Mouse (Mus musculus): ENCODE results near the gene Gsg1. TPM values are rescaled to one million over a fixed set of nuclear protein-coding genes. Genes with fewer than 3 reads are reported as not detected.

Gsg1 gene
- polyA plus RNA-seq, 1 experiment: not detected

DNA sequence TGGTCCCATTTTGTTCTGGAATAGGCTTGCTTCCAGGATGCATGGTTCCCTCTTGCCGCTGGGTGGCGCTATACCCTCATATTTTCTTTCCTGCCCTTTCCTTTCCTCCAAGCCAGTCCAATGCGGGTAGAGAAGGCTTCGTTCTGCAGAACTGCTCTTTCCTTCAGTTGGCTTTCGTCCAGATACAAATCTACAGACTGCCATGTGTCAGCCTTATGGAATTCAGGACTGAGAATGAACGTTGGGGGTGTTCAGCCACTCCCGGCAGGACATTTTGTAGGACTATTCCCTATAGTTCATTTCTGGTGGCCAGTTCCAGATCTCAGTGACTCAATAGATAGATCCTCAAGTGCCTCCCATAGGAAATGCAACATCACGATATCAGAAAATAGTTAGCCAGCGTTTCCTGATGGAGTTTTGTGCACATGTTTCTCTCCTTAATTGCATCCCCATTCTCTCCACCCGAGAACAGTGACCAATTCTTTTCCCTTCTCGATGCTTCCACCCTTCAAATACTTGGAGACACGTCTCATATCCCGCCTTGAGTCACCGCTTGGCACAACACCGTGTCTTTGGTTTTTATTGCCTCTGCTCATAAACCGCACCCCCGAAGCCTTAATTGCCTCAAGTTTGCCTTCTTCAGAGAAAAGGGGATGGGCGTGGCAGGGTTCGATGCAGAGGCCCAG lies 4.2 kb downstream of the Gsg1 start:
- Histone ChIP-seq H3K9me3 (ENCODE audit: control insufficient read depth, low read length) (no peaks in the 10 kb centered on the region), H3K36me3 (ENCODE audit: control insufficient read depth) (no peaks in the 10 kb centered on the region), H3K4me1 (ENCODE audit: control insufficient read depth) (peaks cover 3% of the 10 kb centered on the region), H3K27me3 (ENCODE audit: control insufficient read depth) (peaks cover 42% of the 10 kb centered on the region), H3K4me3 (replicated peaks) (no peak overlapping the region)
- no peak for TF ChIP-seq TAL1 (IDR thresholded peaks at IDR 0.05; ENCODE audit: low read length)
- no peak for TF ChIP-seq GATA1 (IDR thresholded peaks at IDR 0.05; ENCODE audit: low read length)

DNA sequence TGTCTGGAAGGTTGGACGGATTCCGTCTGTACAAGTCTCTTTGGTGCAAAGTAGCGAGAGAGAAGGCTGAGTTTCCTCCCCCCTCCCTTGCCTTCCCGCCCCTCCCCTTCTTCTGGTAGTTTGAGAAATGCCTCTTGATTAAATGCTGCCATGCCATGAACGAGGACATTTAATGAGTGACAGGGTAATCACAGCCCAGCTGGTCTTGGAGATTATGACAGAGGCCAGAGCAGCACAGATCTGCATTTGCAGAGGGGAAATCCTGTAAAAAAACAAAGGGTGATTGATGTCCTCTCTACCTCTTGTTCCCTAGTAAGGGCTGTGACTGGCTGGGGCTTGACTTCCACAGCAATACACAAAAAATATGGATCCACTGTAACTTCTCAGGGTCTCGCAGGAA lies 6.3 kb downstream of the Gsg1 start:
- H3K27me3 ChIP-seq (ENCODE audit: control insufficient read depth): peaks cover 40% of the 10 kb centered on the region
- no peaks in the 10 kb centered on the region for H3K36me3 ChIP-seq (ENCODE audit: control insufficient read depth)
- no peaks in the 10 kb centered on the region for H3K9me3 ChIP-seq (ENCODE audit: control insufficient read depth, low read length)
- no peak overlapping the region for H3K4me3 ChIP-seq (replicated peaks)
- TF ChIP-seq TAL1 (IDR thresholded peaks at IDR 0.05; ENCODE audit: low read length) (no peak), GATA1 (IDR thresholded peaks at IDR 0.05; ENCODE audit: low read length) (no peak)
- H3K4me1 ChIP-seq (ENCODE audit: control insufficient read depth): peaks cover 3% of the 10 kb centered on the region

DNA sequence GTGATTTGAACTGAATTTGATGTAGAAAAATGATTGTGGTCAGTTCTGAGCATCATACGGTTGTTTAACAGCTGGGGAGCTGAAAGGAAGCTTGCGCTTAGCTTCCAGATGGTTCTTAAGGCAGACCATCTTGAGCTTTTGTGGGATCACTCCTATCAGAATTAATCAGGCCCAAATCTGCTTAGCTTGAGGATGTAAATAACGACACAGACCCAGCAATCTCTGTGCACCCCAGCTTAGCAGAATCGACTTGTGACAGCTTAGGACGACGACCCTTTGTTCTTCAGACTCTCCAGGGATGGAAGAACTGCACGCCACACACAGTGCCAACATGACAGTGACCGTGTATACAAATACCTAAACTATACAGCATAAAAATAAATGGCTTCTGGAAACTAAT lies 8.6 kb downstream of the Gsg1 start:
- Histone ChIP-seq H3K36me3 (ENCODE audit: control insufficient read depth) (no peaks in the 10 kb centered on the region), H3K4me3 (replicated peaks) (no peak overlapping the region)
- TF ChIP-seq GATA1 (IDR thresholded peaks at IDR 0.05; ENCODE audit: low read length) (no peak), TAL1 (IDR thresholded peaks at IDR 0.05; ENCODE audit: low read length) (no peak)

DNA sequence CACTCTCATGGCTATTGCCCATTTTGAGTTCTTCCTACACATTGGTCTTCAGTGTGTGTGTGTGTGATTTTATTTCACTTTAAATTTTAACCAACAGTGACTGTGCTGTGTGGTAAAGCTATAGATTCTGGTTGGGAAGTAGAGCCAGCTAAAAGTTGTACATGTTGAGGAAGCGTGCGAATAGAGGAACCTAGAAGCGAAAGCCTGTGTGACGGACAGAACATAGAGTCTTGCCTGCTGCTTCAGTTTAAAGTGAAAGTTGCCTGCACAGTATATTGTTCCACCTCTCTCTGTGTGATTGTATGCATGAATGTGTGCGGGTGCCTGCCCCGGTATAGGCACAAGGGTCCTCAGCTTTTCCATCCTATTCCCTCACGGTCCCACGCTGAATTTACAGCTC lies 13.8 kb downstream of the Gsg1 start:
- TF ChIP-seq TAL1 (IDR thresholded peaks at IDR 0.05; ENCODE audit: low read length) (no peak), GATA1 (IDR thresholded peaks at IDR 0.05; ENCODE audit: low read length) (no peak)
- H3K4me3 ChIP-seq (replicated peaks): no peak overlapping the region
- H3K27me3 ChIP-seq (ENCODE audit: control insufficient read depth): peaks cover 4% of the 10 kb centered on the region; the same call in 1 of the 2 replicates
- H3K36me3 ChIP-seq (ENCODE audit: control insufficient read depth): peaks cover 28% of the 10 kb centered on the region
- no peaks in the 10 kb centered on the region for H3K9me3 ChIP-seq (ENCODE audit: control insufficient read depth, low read length)
- H3K4me1 ChIP-seq (ENCODE audit: control insufficient read depth): peaks cover 2% of the 10 kb centered on the region

More for the DNA sequence above, 8.6 kb downstream of the Gsg1 start:
- Histone ChIP-seq H3K9me3 (ENCODE audit: control insufficient read depth, low read length) (no peaks in the 10 kb centered on the region), H3K4me1 (ENCODE audit: control insufficient read depth) (no peaks in the 10 kb centered on the region; the same call in 1 of the 2 replicates), H3K27me3 (ENCODE audit: control insufficient read depth) (peaks cover 19% of the 10 kb centered on the region)

DNA sequence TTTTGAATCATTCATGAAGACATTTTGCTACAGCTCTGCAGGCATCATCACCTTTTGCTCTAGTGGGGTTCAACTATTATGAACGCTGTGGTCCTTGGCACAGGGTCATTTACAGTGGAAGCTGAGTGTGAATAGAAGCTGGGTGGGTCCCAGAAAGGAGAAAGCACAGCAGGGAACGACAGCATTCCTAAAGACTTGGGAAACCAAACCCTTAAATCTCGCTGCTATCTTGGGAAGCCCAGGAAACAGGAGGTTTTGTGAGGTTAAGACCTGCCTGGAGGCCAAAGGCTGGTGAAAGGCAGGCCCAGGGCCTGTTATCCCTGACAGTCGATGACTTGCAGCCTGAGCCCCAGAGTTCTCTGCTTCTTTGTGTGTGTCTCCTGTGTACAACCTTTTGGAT lies 15.9 kb downstream of the Gsg1 start:
- TF ChIP-seq TAL1 (IDR thresholded peaks at IDR 0.05; ENCODE audit: low read length): no peak
- no peak for TF ChIP-seq GATA1 (IDR thresholded peaks at IDR 0.05; ENCODE audit: low read length)
- Histone ChIP-seq H3K4me1 (ENCODE audit: control insufficient read depth) (peaks cover 2% of the 10 kb centered on the region), H3K4me3 (replicated peaks) (no peak overlapping the region), H3K27me3 (ENCODE audit: control insufficient read depth) (no peaks in the 10 kb centered on the region), H3K36me3 (ENCODE audit: control insufficient read depth) (peaks cover 49% of the 10 kb centered on the region), H3K9me3 (ENCODE audit: control insufficient read depth, low read length) (no peaks in the 10 kb centered on the region)

DNA sequence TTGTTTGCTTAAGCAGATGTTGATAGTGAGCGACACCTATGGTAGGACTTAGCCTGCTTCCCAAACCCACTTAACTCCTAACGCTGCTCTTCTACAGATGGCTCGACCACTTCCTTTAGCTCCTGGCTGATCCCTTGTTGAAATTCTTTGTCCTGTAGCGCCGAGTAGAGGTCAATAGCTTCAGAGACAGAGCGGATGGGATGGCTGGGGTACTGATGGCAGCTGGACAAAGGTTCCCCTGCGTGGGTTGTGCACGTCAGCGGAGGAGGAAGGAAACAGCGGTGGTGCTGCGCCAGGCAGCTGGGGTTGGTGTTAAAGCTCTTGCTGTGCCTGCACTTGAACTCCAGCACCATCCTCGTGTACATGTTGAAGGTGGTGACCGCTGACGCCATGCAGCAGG lies 16.8 kb downstream of the Gsg1 start:
- H3K9me3 ChIP-seq (ENCODE audit: control insufficient read depth, low read length): no peaks in the 10 kb centered on the region
- H3K36me3 ChIP-seq (ENCODE audit: control insufficient read depth): peaks cover 58% of the 10 kb centered on the region
- no peaks in the 10 kb centered on the region for H3K27me3 ChIP-seq (ENCODE audit: control insufficient read depth)
- no peak for TF ChIP-seq TAL1 (IDR thresholded peaks at IDR 0.05; ENCODE audit: low read length)
- TF ChIP-seq GATA1 (IDR thresholded peaks at IDR 0.05; ENCODE audit: low read length): no peak
- peaks cover 2% of the 10 kb centered on the region for H3K4me1 ChIP-seq (ENCODE audit: control insufficient read depth)
- no peak overlapping the region for H3K4me3 ChIP-seq (replicated peaks)

DNA sequence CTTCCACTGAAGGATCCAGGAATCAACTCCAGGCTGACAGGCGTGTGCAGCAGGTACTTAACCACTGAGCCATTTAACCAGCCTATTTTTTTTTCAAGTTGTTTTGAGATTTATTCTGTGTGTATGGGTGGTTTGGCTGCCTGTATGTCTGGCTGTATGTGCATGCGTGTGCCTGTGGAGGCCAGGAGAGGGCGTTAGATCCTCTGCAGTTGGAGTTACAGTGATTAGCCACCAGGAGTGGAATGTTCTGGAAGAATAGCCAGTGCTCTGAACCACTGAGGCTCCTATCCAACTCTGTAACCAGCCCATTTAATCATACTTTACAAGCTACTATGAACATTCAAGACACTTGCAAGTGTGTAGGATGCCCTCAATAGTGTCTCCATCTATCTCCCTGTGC lies 17.6 kb downstream of the Gsg1 start:
- Histone ChIP-seq H3K27me3 (ENCODE audit: control insufficient read depth) (no peaks in the 10 kb centered on the region), H3K36me3 (ENCODE audit: control insufficient read depth) (peaks cover 65% of the 10 kb centered on the region), H3K4me3 (replicated peaks) (no peak overlapping the region), H3K9me3 (ENCODE audit: control insufficient read depth, low read length) (no peaks in the 10 kb centered on the region), H3K4me1 (ENCODE audit: control insufficient read depth) (peaks cover 2% of the 10 kb centered on the region)
- TF ChIP-seq TAL1 (IDR thresholded peaks at IDR 0.05; ENCODE audit: low read length) (no peak), GATA1 (IDR thresholded peaks at IDR 0.05; ENCODE audit: low read length) (no peak)

DNA sequence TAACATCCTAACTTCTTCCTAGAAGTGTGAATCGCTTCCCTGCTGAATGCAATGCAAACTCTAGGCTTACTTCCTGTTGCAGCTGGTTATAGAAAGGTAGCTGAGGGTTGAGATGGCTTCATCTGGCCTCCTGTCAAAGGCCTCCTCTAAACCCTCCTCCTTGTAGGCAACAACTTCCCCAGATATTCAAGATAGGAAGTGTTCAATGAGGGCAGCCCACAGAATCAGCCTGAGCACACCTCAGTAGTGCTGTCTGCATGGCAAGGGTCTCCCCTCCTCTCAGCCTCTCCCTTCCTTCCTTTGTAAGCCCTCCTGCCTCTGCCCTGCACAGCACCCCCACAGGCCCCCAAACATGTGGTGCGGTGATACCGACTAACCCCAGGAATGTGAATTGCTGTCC lies 18.4 kb downstream of the Gsg1 start:
- no peaks in the 10 kb centered on the region for H3K9me3 ChIP-seq (ENCODE audit: control insufficient read depth, low read length)
- H3K4me3 ChIP-seq (replicated peaks): no peak overlapping the region
- TF ChIP-seq TAL1 (IDR thresholded peaks at IDR 0.05; ENCODE audit: low read length) (no peak), GATA1 (IDR thresholded peaks at IDR 0.05; ENCODE audit: low read length) (no peak)
- peaks cover 72% of the 10 kb centered on the region for H3K36me3 ChIP-seq (ENCODE audit: control insufficient read depth)
- peaks cover 2% of the 10 kb centered on the region; the same call in 1 of the 2 replicates for H3K4me1 ChIP-seq (ENCODE audit: control insufficient read depth)
- no peaks in the 10 kb centered on the region for H3K27me3 ChIP-seq (ENCODE audit: control insufficient read depth)

DNA sequence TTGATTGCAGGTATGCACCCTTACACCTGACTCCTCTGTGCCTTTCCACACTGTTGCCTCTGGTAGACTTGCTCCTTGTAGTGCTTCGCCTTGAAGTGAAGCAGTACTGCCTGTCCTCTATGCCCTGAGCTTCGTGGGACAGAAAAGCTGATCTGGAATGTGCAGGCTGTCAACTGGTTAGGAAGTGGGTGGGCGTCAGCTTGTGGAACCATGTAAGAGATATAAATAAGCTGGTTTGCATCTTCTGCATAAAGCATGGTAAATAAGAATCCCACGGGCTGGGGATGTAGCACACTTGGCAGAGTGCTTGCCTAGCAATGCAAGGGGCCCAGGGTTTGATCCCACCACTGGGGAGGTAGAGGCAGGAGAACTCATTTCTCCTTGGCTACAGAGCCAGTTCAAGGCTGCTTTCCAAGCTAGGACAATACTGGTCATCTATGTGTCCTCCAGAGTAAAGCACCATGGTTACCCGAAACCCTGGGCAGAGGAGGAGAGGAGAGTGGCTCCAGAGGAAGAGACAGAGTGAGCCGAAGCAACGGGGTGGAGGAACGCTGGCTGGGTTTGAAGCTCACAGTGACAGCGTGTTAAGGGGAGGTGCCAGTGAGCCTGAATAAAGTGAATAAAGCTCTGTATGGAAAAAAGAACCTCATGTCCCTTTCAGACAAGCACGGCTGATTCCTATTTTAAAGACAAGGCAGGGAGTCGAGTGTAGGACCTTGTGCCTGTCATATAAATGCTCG lies 21.5 kb downstream of the Gsg1 start:
- Histone ChIP-seq H3K4me3 (replicated peaks) (no peak overlapping the region), H3K4me1 (ENCODE audit: control insufficient read depth) (peaks cover 9% of the 10 kb centered on the region), H3K36me3 (ENCODE audit: control insufficient read depth) (peaks cover 97% of the 10 kb centered on the region), H3K27me3 (ENCODE audit: control insufficient read depth) (no peaks in the 10 kb centered on the region), H3K9me3 (ENCODE audit: control insufficient read depth, low read length) (no peaks in the 10 kb centered on the region)
- TF ChIP-seq TAL1 (IDR thresholded peaks at IDR 0.05; ENCODE audit: low read length) (no peak), GATA1 (IDR thresholded peaks at IDR 0.05; ENCODE audit: low read length) (no peak)
